Mouse (Mus musculus): ENCODE results near the gene Atg3. TPM values are rescaled to one million over a fixed set of nuclear protein-coding genes. Genes with fewer than 3 reads are reported as not detected.

Gene Atg3
- total RNA-seq (2014; rRNA removed) (11.2 and 11.7 TPM in 2 replicates), polyA plus RNA-seq (2015; fragmentation: Nextera tagmentation; extraction: Ambion mirVana) (52.1 and 53.0 TPM in 2 replicates)

- no peak for TF ChIP-seq CTCF (IDR thresholded peaks at IDR 0.05; ENCODE audit: low read depth)
- H3K4me3 ChIP-seq (ENCODE audit: low read length) = peak within 1 kb of the TSS; percentile 66
- peak; percentile 99 for ATAC-seq
- H3K9me3 ChIP-seq (ENCODE audit: low read length) = no peaks in the 10 kb centered on the region
- H3K27ac ChIP-seq = peak within 1 kb of the TSS; percentile 89
- WGBS = under 1% methylated on average over 57 of the region's 64 CpGs
- peak within 1 kb of the TSS; percentile 68 for H3K4me2 ChIP-seq (ENCODE audit: low read depth, low read length)
- DNase-seq (ENCODE audit: low spot score) = peak; percentile 99
- H3K4me1 ChIP-seq (ENCODE audit: insufficient read depth, low read length) = peaks cover 11% of the 10 kb centered on the region; the same call in 1 of the 2 replicates
- H3K27me3 ChIP-seq (ENCODE audit: insufficient read depth, low read length) = no peaks in the 10 kb centered on the region
- H3K9ac ChIP-seq (replicated peaks; ENCODE audit: low read length) = peak within 1 kb of the TSS; percentile 68
- no peaks in the 10 kb centered on the region for H3K36me3 ChIP-seq (ENCODE audit: insufficient read depth, low read length)
Observed at GRCm38 (mm10) chr16:45158522-45159388, at the start of gene Atg3, which contains the start of gene Slc35a5. Gene Atg3 (plus strand): TSS chr16:45158785. Gene Slc35a5 (minus strand): TSS chr16:45158706.

- no peak for DNase-seq (ENCODE audit: low spot score)
- H3K9ac ChIP-seq (replicated peaks; ENCODE audit: low read length) = no peak overlapping the region
- H3K27me3 ChIP-seq (ENCODE audit: insufficient read depth, low read length) = no peaks in the 10 kb centered on the region
- H3K4me2 ChIP-seq (ENCODE audit: low read depth, low read length) = no peak overlapping the region
- H3K9me3 ChIP-seq (ENCODE audit: low read length) = no peaks in the 10 kb centered on the region
- H3K4me3 ChIP-seq (ENCODE audit: low read length) = no peak overlapping the region
- no peaks in the 10 kb centered on the region for H3K36me3 ChIP-seq (ENCODE audit: insufficient read depth, low read length)
- no peak for TF ChIP-seq CTCF (IDR thresholded peaks at IDR 0.05; ENCODE audit: low read depth)
- H3K4me1 ChIP-seq (ENCODE audit: insufficient read depth, low read length) = no peaks in the 10 kb centered on the region
- 67% methylated on average over 4 of the region's 4 CpGs for WGBS
- ATAC-seq = no peak
- H3K27ac ChIP-seq = no peak overlapping the region
Observed at GRCm38 (mm10) chr16:45110498-45110897, 48.1 kb upstream of the Atg3 start.

- no peak for ATAC-seq
- WGBS = 89% methylated on average over 3 of the region's 3 CpGs
Observed at GRCm38 (mm10) chr16:45117200-45117599, 41.4 kb upstream of the Atg3 start.

GRCm38 (mm10) chr16:45118760-45119159 is 39.8 kb upstream of the Atg3 start:
- DNase-seq (ENCODE audit: low spot score) (no peak), ATAC-seq (no peak)
- Histone ChIP-seq H3K36me3 (ENCODE audit: insufficient read depth, low read length) (no peaks in the 10 kb centered on the region), H3K27ac (no peak overlapping the region), H3K4me1 (ENCODE audit: insufficient read depth, low read length) (no peaks in the 10 kb centered on the region), H3K9me3 (ENCODE audit: low read length) (no peaks in the 10 kb centered on the region), H3K4me2 (ENCODE audit: low read depth, low read length) (no peak overlapping the region), H3K4me3 (ENCODE audit: low read length) (no peak overlapping the region), H3K27me3 (ENCODE audit: insufficient read depth, low read length) (no peaks in the 10 kb centered on the region), H3K9ac (replicated peaks; ENCODE audit: low read length) (no peak overlapping the region)
- WGBS = 83% methylated on average over 3 of the region's 3 CpGs
- TF ChIP-seq CTCF (IDR thresholded peaks at IDR 0.05; ENCODE audit: low read depth) = no peak

More at GRCm38 (mm10) chr16:45117200-45117599, 41.4 kb upstream of the Atg3 start:
- no peak for DNase-seq (ENCODE audit: low spot score)
- no peaks in the 10 kb centered on the region for H3K27me3 ChIP-seq (ENCODE audit: insufficient read depth, low read length)
- no peaks in the 10 kb centered on the region for H3K36me3 ChIP-seq (ENCODE audit: insufficient read depth, low read length)
- no peaks in the 10 kb centered on the region for H3K4me1 ChIP-seq (ENCODE audit: insufficient read depth, low read length)
- H3K9ac ChIP-seq (replicated peaks; ENCODE audit: low read length) = no peak overlapping the region
- H3K9me3 ChIP-seq (ENCODE audit: low read length) = no peaks in the 10 kb centered on the region
- H3K4me3 ChIP-seq (ENCODE audit: low read length) = no peak overlapping the region
- H3K4me2 ChIP-seq (ENCODE audit: low read depth, low read length) = no peak overlapping the region
- no peak overlapping the region for H3K27ac ChIP-seq
- TF ChIP-seq CTCF (IDR thresholded peaks at IDR 0.05; ENCODE audit: low read depth) = no peak

- 40% methylated on average over 5 of the region's 5 CpGs for WGBS
- H3K4me1 ChIP-seq (ENCODE audit: insufficient read depth, low read length) = no peaks in the 10 kb centered on the region
- no peaks in the 10 kb centered on the region for H3K9me3 ChIP-seq (ENCODE audit: low read length)
- no peak for ATAC-seq
- no peak overlapping the region for H3K9ac ChIP-seq (replicated peaks; ENCODE audit: low read length)
- DNase-seq (ENCODE audit: low spot score) = peak; percentile 65
- TF ChIP-seq CTCF (IDR thresholded peaks at IDR 0.05; ENCODE audit: low read depth) = no peak
- H3K27ac ChIP-seq = peak overlapping the region; percentile 37; the same call in 1 of the 2 replicates
- H3K4me3 ChIP-seq (ENCODE audit: low read length) = no peak overlapping the region
- H3K27me3 ChIP-seq (ENCODE audit: insufficient read depth, low read length) = no peaks in the 10 kb centered on the region
- H3K4me2 ChIP-seq (ENCODE audit: low read depth, low read length) = no peak overlapping the region
- H3K36me3 ChIP-seq (ENCODE audit: insufficient read depth, low read length) = no peaks in the 10 kb centered on the region
Observed at GRCm38 (mm10) chr16:45120844-45121425, 37.6 kb upstream of the Atg3 start.

GRCm38 (mm10) chr16:45122571-45122970 is 36.0 kb upstream of the Atg3 start:
- WGBS = 66% methylated on average over 5 of the region's 5 CpGs
- peak; percentile 57 for TF ChIP-seq CTCF (IDR thresholded peaks at IDR 0.05; ENCODE audit: low read depth)
- DNase-seq (ENCODE audit: low spot score) = peak; percentile 36

More at GRCm38 (mm10) chr16:45122571-45122970, 36.0 kb upstream of the Atg3 start:
- H3K9ac ChIP-seq (replicated peaks; ENCODE audit: low read length) = no peak overlapping the region
- no peak overlapping the region for H3K4me3 ChIP-seq (ENCODE audit: low read length)
- no peaks in the 10 kb centered on the region for H3K27me3 ChIP-seq (ENCODE audit: insufficient read depth, low read length)
- H3K36me3 ChIP-seq (ENCODE audit: insufficient read depth, low read length) = no peaks in the 10 kb centered on the region
- H3K4me1 ChIP-seq (ENCODE audit: insufficient read depth, low read length) = no peaks in the 10 kb centered on the region
- no peak overlapping the region for H3K27ac ChIP-seq
- no peak for ATAC-seq
- H3K4me2 ChIP-seq (ENCODE audit: low read depth, low read length) = no peak overlapping the region
- H3K9me3 ChIP-seq (ENCODE audit: low read length) = no peaks in the 10 kb centered on the region
